Mouse (Mus musculus) olfactory bulb, adult 2 months (tissue): ENCODE results near the gene Arhgap21.

ENCODE experiments used
- CTCF ChIP-seq: fragments of 200-500 bp; IDR thresholded peaks from 2 replicates; pipeline ENCODE4 v1.5.1; 2012; ENCODE audit warnings: low read depth, mild to moderate bottlenecking, low read length, moderate library complexity; ENCODE audit not compliant: insufficient read depth
- POLR2A ChIP-seq: fragments of 200-500 bp; IDR thresholded peaks from 2 replicates; pipeline ENCODE4 v1.6.1; 2012; ENCODE audit warnings: mild to moderate bottlenecking, low read depth, low read length, moderate library complexity; ENCODE audit not compliant: insufficient read depth

DNA sequence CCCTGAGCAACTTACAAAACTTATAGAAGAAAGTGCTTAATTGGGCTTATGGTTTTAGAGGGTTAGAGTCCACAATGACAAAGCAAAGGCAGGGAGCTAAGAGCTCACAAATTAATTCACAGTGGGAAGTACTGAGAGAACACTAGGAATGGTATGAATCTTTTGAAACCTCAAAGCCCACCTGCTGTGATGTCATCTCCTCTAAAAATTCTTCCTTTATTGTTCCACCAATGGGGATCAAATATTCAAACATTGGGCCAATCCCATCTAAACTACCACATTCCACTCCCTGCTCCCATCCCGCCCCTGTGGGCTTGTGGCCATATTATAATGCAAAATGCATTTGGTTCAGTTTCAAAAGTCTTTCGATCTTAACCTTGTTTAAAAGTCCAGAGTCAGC lies 22.8 kb upstream of the Arhgap21 start:
- TF ChIP-seq CTCF (no peak), POLR2A (no peak)
